Mouse (Mus musculus) embryonic facial prominence, embryonic 15.5 days (tissue): ENCODE data around the gene Gm48552. TPM values are rescaled to one million over a fixed set of nuclear protein-coding genes. Genes with fewer than 3 reads are reported as not detected.

Source experiments
- ATAC-seq: fragments of 200-750 bp; cut with Nextera tagmentation; 2 replicates; pipeline ENCODE4 v1.8.0; 2017; ENCODE audit warnings: low read depth, moderate TSS enrichment; ENCODE audit not compliant: insufficient number of reproducible peaks, low FRiP score, low TSS enrichment
- H3K27ac ChIP-seq: fragments of 300-500 bp; sonication (generic); replicated peaks from 2 replicates; pipeline ENCODE4 v1.5.1; 2015; ENCODE audit warnings: mild to moderate bottlenecking, inconsistent platforms
- H3K27me3 ChIP-seq: fragments of 300-500 bp; sonication (generic); 2 replicates; pipeline ENCODE4 v1.6.1; 2015; ENCODE audit warnings: inconsistent platforms
- H3K36me3 ChIP-seq: fragments of 300-500 bp; sonication (generic); 2 replicates; pipeline ENCODE4 v1.6.1; 2015; ENCODE audit warnings: mild to moderate bottlenecking, inconsistent platforms
- H3K4me1 ChIP-seq: fragments of 300-500 bp; sonication (generic); 2 replicates; pipeline ENCODE4 v1.6.1; 2015; ENCODE audit warnings: inconsistent platforms
- H3K4me2 ChIP-seq: fragments of 300-500 bp; sonication (generic); replicated peaks from 2 replicates; pipeline ENCODE4 v1.6.1; 2015; ENCODE audit warnings: mild to moderate bottlenecking, inconsistent platforms
- H3K4me3 ChIP-seq: fragments of 300-500 bp; sonication (generic); replicated peaks from 2 replicates; pipeline ENCODE4 v1.5.1; 2015; ENCODE audit warnings: mild to moderate bottlenecking, inconsistent platforms
- H3K9ac ChIP-seq: fragments of 300-500 bp; sonication (generic); 2 replicates; pipeline ENCODE4 v1.6.1; 2015; ENCODE audit warnings: inconsistent platforms
- H3K9me3 ChIP-seq: fragments of 300-500 bp; sonication (generic); replicated peaks from 2 replicates; pipeline ENCODE4 v1.6.1; 2016; ENCODE audit warnings: inconsistent platforms
- WGBS: fragments of 180-500 bp; shearing (Covaris S2); methylation state at CpG from one replicate; pipeline ENCODE4 v1.1.7; 2015; 5-methylcytosine and 5-hydroxymethylcytosine counted together
- polyA plus RNA-seq: library from polyadenylated mRNA; unstranded; fragments of >200 nt; fragmentation: Nextera tagmentation; extraction: Ambion mirVana; gene quantifications from 2 replicates; pipeline ENCODE4 v1.2.1, GENCODE M21; 2015

Gm48552 gene
- polyA plus RNA-seq, 1 experiment from 2014 or later = 2.9 TPM

DNA sequence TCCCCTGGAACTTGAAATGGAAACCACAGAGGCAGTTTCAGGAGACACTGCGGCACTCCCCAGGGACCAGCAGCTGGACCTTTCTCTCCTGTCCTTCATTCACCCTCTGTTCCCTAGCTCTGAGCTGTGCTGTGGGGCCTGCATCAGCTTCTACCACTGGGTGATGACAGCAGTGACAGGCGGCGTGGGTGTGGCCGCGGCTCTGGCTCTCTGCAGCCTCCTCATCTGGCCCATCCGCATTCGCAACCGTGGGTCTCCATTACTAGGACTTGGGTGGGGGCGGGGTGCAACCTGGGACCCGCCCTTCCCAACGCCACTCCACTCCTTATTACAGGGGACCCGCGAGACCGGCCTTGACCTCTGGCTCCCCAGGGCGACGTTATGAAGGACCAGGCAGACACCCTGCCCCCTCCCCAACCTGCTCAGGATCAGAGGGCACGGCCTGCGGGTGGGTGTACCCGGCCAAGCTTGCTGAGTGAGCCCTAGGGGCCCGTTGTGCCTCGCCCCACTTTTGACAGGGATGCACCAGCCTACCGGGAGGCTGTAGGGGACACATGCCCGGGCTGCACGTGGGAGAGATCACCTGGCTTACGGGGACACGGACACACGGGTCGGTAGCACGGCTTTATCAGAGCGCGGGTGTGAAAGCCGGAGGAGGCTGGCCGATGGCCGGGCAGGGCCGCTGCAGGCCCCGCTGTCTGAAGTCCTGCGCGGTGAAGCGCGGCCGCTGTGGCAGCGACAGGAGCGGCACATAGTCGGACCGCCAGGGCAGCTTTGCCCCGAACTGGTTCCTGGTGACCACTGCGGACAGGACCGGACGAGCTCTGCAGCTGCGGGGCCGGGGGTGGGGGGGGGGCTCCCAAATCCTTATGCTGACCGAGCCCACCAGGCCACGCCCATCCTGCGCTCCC is 25.1 kb upstream of the Gm48552 start:
- WGBS = 13% methylated on average over 54 of the region's 54 CpGs
- H3K36me3 ChIP-seq = peaks cover 30% of the 10 kb centered on the region

DNA sequence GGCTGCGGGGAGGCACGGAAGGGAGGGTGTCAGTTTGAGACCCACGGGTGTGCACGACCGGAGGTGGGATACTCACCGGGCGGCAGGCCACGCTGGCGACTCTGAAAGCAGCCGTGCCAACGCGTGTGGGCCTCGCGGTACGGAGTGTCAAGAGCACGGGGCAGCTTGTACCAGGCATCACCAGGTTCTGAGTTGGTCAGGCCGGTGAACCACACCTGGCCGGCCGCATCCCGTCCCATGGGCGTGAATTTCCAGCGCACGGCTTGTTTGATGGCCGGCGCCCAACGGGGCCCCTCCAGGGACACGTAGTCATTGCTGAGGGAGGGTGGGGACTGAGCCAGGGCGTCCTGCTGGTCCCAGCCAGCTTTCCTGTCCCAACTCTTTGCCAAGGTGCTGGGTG is 24.1 kb upstream of the Gm48552 start:
- 16% methylated on average over 28 of the region's 28 CpGs for WGBS
- Histone ChIP-seq H3K4me1 (peaks cover 47% of the 10 kb centered on the region), H3K4me3 (peak overlapping the region; percentile 34), H3K9me3 (no peaks in the 10 kb centered on the region), H3K4me2 (peak overlapping the region; percentile 53), H3K27me3 (peaks cover 28% of the 10 kb centered on the region), H3K27ac (no peak overlapping the region), H3K36me3 (peaks cover 40% of the 10 kb centered on the region), H3K9ac (peak overlapping the region; percentile 15; the same call in 1 of the 2 replicates)
- no peak for ATAC-seq

More for the DNA sequence above, 25.1 kb upstream of the Gm48552 start:
- Histone ChIP-seq H3K4me1 (peaks cover 55% of the 10 kb centered on the region), H3K9me3 (no peaks in the 10 kb centered on the region), H3K27ac (no peak overlapping the region), H3K27me3 (peaks cover 28% of the 10 kb centered on the region), H3K4me3 (peak overlapping the region; percentile 34), H3K4me2 (peak overlapping the region; percentile 53), H3K9ac (peak overlapping the region; percentile 15; the same call in 1 of the 2 replicates)
- no peak for ATAC-seq

- Histone ChIP-seq H3K4me3 (peak overlapping the region; percentile 34; the same call in 1 of the 2 replicates), H3K4me1 (peaks cover 43% of the 10 kb centered on the region), H3K9me3 (no peaks in the 10 kb centered on the region), H3K36me3 (peaks cover 44% of the 10 kb centered on the region), H3K27ac (no peak overlapping the region), H3K9ac (no peak overlapping the region), H3K4me2 (peak overlapping the region; percentile 53; the same call in 1 of the 2 replicates), H3K27me3 (peaks cover 28% of the 10 kb centered on the region)
- 35% methylated on average over 4 of the region's 4 CpGs for WGBS
- ATAC-seq = no peak; the same call in 1 of the 2 replicates
Observed at GRCm38 (mm10) chr10:81365073-81365472, 23.7 kb upstream of the Gm48552 start.

DNA sequence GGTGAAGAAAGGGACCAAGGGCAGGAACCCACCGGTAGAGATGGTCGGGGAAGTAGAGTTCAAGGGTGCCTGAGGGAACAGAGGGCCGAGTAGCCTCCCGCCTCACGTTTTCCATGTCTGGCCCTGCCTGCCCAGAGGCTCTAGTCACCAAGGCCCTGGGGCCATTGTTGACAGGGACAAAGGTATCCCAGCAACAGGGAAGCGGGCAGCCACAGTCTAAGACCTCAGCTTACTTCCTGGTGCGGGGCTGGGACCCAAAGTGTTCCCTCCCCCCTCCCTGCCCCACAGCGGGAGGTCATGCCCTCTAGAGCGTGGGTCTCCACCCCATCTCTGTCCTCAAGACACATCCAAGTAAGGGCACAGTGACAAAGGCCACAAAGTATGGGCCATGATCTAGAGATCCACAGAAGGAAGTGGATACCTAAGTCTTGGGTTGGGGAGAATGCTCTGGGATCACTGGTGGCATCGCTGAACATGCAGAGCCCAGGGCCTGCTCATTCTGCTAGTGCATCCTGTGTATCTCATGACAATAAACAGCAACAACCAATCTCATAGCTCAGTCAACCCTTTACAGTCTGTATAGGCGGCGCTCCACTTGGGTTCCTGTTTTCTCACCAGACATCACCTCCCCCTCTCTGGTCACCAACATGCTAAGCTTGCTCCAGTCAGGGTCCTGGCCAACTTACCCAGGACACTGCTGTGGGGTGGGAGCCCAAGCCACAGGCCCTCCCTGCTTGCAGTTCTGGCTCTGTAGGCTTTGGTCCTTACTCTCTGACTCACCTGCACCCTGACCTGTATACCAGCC is 22.9 kb upstream of the Gm48552 start, which contains the start of gene 4930404N11Rik:
Gene 4930404N11Rik, minus strand, starts transcription at position 145 of the 805 bp plus-strand sequence.
- Histone ChIP-seq H3K9ac (peak within 1 kb of the TSS; percentile 15; the same call in 1 of the 2 replicates), H3K27ac (no peak within 1 kb of the TSS), H3K27me3 (peaks cover 28% of the 10 kb centered on the region), H3K4me2 (peak within 1 kb of the TSS; percentile 53), H3K36me3 (peaks cover 52% of the 10 kb centered on the region), H3K9me3 (no peaks in the 10 kb centered on the region), H3K4me3 (peak within 1 kb of the TSS; percentile 34), H3K4me1 (peaks cover 37% of the 10 kb centered on the region)
- 0 out of 2 replicates have a peak, but pooled peaks have one; percentile 6 for ATAC-seq
- 30% methylated on average over 12 of the region's 12 CpGs for WGBS

DNA sequence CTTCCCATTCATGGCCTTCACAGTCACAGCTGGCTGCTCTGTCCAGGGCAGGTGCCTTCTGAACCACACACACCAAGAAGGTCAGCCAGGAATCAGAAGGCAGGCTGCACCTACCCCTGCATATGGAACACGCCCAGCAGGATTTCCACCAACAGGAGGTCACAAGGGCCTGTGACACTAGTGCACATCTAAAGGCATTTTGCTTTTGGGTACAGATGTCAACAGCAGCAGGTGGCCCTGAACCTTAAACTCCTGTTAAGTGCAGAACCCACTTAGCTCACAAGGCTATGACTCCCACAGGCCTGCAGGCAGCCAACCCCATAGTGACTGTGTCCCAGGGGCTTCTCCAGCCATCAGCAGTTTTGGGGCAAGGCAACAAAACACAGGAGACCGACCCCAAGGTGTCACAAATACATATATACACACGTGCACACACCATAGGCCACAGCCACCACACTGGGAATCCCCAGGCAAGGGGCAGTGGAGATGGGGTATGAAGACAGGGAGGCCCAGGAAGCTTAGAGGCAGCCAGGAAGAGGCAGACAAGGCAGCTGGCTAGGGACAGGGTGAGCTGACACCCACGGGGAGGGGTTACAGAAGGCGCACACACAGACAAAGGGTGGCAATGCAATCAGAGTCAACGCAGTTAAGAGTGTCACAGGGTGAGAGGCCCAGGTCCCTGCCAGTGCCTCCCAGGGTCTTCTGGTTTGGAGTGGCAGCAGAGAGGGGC is 22.2 kb upstream of the Gm48552 start:
- 78% methylated on average over 6 of the region's 6 CpGs for WGBS
- H3K9ac ChIP-seq = no peak overlapping the region
- H3K4me3 ChIP-seq = no peak overlapping the region
- no peak for ATAC-seq
- no peak overlapping the region for H3K27ac ChIP-seq
- peaks cover 31% of the 10 kb centered on the region for H3K4me1 ChIP-seq
- no peaks in the 10 kb centered on the region for H3K9me3 ChIP-seq
- no peak overlapping the region for H3K4me2 ChIP-seq
- H3K36me3 ChIP-seq = peaks cover 56% of the 10 kb centered on the region
- H3K27me3 ChIP-seq = peaks cover 28% of the 10 kb centered on the region

DNA sequence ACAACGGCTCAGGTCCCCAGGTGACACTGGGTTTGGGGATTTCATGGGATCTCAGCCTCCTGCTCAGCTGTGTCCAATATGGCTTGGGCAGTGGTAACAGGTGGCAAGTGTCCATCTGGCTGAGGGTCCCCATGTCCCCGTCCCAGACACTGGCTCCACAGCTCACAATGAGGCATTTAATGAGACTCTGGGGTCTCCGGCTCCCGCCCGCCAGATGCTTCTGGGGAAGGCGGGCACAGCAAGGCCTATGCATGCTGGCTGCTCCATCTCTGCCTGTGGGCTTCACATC is 21.7 kb upstream of the Gm48552 start:
- ATAC-seq = no peak
- Histone ChIP-seq H3K9me3 (no peaks in the 10 kb centered on the region), H3K4me1 (peaks cover 31% of the 10 kb centered on the region), H3K36me3 (peaks cover 61% of the 10 kb centered on the region), H3K4me3 (no peak overlapping the region), H3K27ac (no peak overlapping the region), H3K9ac (no peak overlapping the region), H3K4me2 (no peak overlapping the region), H3K27me3 (peaks cover 28% of the 10 kb centered on the region)
- 78% methylated on average over 6 of the region's 6 CpGs for whole genome bisulfite sequencing

DNA sequence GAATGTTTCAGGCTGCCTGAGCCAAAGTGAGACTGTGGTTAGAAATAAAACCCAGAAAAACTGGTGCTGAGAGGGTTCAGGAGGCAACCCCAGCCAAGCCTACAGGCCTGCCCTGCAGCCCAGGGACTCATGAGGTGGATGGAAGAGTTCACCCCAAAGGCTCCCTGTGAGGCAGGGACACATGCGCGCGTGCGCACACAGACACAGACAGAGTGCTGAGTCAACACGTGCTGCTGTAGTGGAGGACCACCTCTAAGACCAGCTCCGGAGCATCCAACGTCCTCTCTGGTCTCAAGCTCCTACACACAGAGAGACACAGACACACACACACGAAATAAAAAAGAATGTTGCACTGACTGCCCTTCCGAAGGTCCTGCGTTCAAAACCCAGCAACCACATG is 13.5 kb upstream of the Gm48552 start:
- 90% methylated on average over 10 of the region's 10 CpGs for WGBS
- Histone ChIP-seq H3K9ac (no peak overlapping the region), H3K4me2 (no peak overlapping the region), H3K36me3 (peaks cover 51% of the 10 kb centered on the region), H3K27me3 (no peaks in the 10 kb centered on the region), H3K4me1 (peaks cover 30% of the 10 kb centered on the region), H3K4me3 (no peak overlapping the region), H3K9me3 (no peaks in the 10 kb centered on the region), H3K27ac (no peak overlapping the region)
- ATAC-seq = no peak

- Histone ChIP-seq H3K27me3 (no peaks in the 10 kb centered on the region), H3K36me3 (peaks cover 37% of the 10 kb centered on the region), H3K4me2 (peak overlapping the region; percentile 77), H3K4me3 (peak overlapping the region; percentile 74), H3K9me3 (no peaks in the 10 kb centered on the region), H3K27ac (peak overlapping the region; percentile 29), H3K4me1 (peaks cover 30% of the 10 kb centered on the region), H3K9ac (peak overlapping the region; percentile 88; the same call in 1 of the 2 replicates)
- ATAC-seq = no peak
- WGBS = 25% methylated on average over 6 of the region's 6 CpGs
Observed at GRCm38 (mm10) chr10:81376561-81377361, 12.0 kb upstream of the Gm48552 start.

GRCm38 (mm10) chr10:81377362-81377664 is 11.5 kb upstream of the Gm48552 start:
- no peak for ATAC-seq
- H3K27ac ChIP-seq = peak overlapping the region; percentile 29
- 44% methylated on average over 2 of the region's 2 CpGs for WGBS
- peak overlapping the region; percentile 74 for H3K4me3 ChIP-seq
- no peaks in the 10 kb centered on the region for H3K9me3 ChIP-seq
- H3K9ac ChIP-seq = peak overlapping the region; percentile 88
- peaks cover 34% of the 10 kb centered on the region for H3K4me1 ChIP-seq
- H3K36me3 ChIP-seq = peaks cover 31% of the 10 kb centered on the region
- no peaks in the 10 kb centered on the region for H3K27me3 ChIP-seq
- H3K4me2 ChIP-seq = peak overlapping the region; percentile 77

- Histone ChIP-seq H3K27ac (peak within 1 kb of the TSS; percentile 80), H3K9ac (peak within 1 kb of the TSS; percentile 88), H3K4me2 (peak within 1 kb of the TSS; percentile 77), H3K4me3 (peak within 1 kb of the TSS; percentile 74), H3K36me3 (peaks cover 24% of the 10 kb centered on the region), H3K27me3 (no peaks in the 10 kb centered on the region), H3K9me3 (no peaks in the 10 kb centered on the region), H3K4me1 (peaks cover 34% of the 10 kb centered on the region)
- ATAC-seq = no peak
- 0% methylated on average over 50 of the region's 59 CpGs for WGBS
Observed at GRCm38 (mm10) chr10:81377793-81378552, 10.8 kb upstream of the Gm48552 start, which contains the start of gene Fzr1. Gene Fzr1 (minus strand): TSS chr10:81378516.
